Mouse (Mus musculus): ENCODE results near the gene Zp2. TPM values are rescaled to one million over a fixed set of nuclear protein-coding genes. Genes with fewer than 3 reads are reported as not detected.

Gene Zp2
- polyA plus RNA-seq, 1 experiment from 2014 or later = not detected

GRCm38 (mm10) chr7:120098403-120098802 is 46.7 kb downstream of the Zp2 start:
- no peak overlapping the region for H3K4me2 ChIP-seq
- WGBS = 23% methylated on average over 9 of the region's 9 CpGs
- no peaks in the 10 kb centered on the region for H3K36me3 ChIP-seq
- peaks cover 10% of the 10 kb centered on the region; the same call in 1 of the 2 replicates for H3K4me1 ChIP-seq (replicated peaks)
- H3K27me3 ChIP-seq (replicated peaks) = no peaks in the 10 kb centered on the region
- no peak overlapping the region for H3K27ac ChIP-seq (ENCODE audit: poor library complexity, severe bottlenecking)
- ATAC-seq (ENCODE audit: insufficient number of reproducible peaks, low FRiP score) = no peak
- no peaks in the 10 kb centered on the region for H3K9me3 ChIP-seq (replicated peaks)
- no peak overlapping the region for H3K9ac ChIP-seq
- no peak overlapping the region for H3K4me3 ChIP-seq

GRCm38 (mm10) chr7:120097845-120098244 is 47.2 kb downstream of the Zp2 start:
- Histone ChIP-seq H3K27me3 (replicated peaks) (no peaks in the 10 kb centered on the region), H3K9ac (no peak overlapping the region), H3K4me2 (no peak overlapping the region), H3K9me3 (replicated peaks) (no peaks in the 10 kb centered on the region), H3K36me3 (no peaks in the 10 kb centered on the region), H3K27ac (ENCODE audit: poor library complexity, severe bottlenecking) (no peak overlapping the region), H3K4me1 (replicated peaks) (peaks cover 6% of the 10 kb centered on the region; the same call in 1 of the 2 replicates), H3K4me3 (no peak overlapping the region)
- no peak; the same call in 1 of the 2 replicates for ATAC-seq (ENCODE audit: insufficient number of reproducible peaks, low FRiP score)
- 6% methylated on average over 7 of the region's 7 CpGs for whole genome bisulfite sequencing

GRCm38 (mm10) chr7:120095180-120095579 is 49.9 kb downstream of the Zp2 start, which contains the start of gene Dnah3:
Dnah3 (minus strand) TSS chr7:120095280.
- Histone ChIP-seq H3K27ac (ENCODE audit: poor library complexity, severe bottlenecking) (no peak within 1 kb of the TSS), H3K9me3 (replicated peaks) (no peaks in the 10 kb centered on the region), H3K27me3 (replicated peaks) (no peaks in the 10 kb centered on the region), H3K9ac (no peak within 1 kb of the TSS), H3K4me1 (replicated peaks) (peaks cover 3% of the 10 kb centered on the region; the same call in 1 of the 2 replicates), H3K4me3 (no peak within 1 kb of the TSS), H3K4me2 (no peak within 1 kb of the TSS), H3K36me3 (no peaks in the 10 kb centered on the region)
- ATAC-seq (ENCODE audit: insufficient number of reproducible peaks, low FRiP score) = no peak
- 74% methylated on average over 6 of the region's 6 CpGs for WGBS

- H3K9ac ChIP-seq = no peak overlapping the region
- peaks cover 3% of the 10 kb centered on the region; the same call in 1 of the 2 replicates for H3K4me1 ChIP-seq (replicated peaks)
- ATAC-seq (ENCODE audit: insufficient number of reproducible peaks, low FRiP score) = no peak
- H3K27ac ChIP-seq (ENCODE audit: poor library complexity, severe bottlenecking) = no peak overlapping the region
- no peak overlapping the region for H3K4me2 ChIP-seq
- 43% methylated on average over 3 of the region's 3 CpGs for WGBS
- H3K27me3 ChIP-seq (replicated peaks) = no peaks in the 10 kb centered on the region
- no peak overlapping the region for H3K4me3 ChIP-seq
- no peaks in the 10 kb centered on the region for H3K36me3 ChIP-seq
- H3K9me3 ChIP-seq (replicated peaks) = no peaks in the 10 kb centered on the region
These were observed 50.9 kb downstream of the Zp2 start for GRCm38 (mm10) chr7:120094216-120094615.

- Histone ChIP-seq H3K27ac (ENCODE audit: poor library complexity, severe bottlenecking) (no peak overlapping the region), H3K4me2 (no peak overlapping the region), H3K27me3 (replicated peaks) (no peaks in the 10 kb centered on the region), H3K4me3 (no peak overlapping the region), H3K9ac (no peak overlapping the region), H3K36me3 (no peaks in the 10 kb centered on the region), H3K4me1 (replicated peaks) (peaks cover 3% of the 10 kb centered on the region; the same call in 1 of the 2 replicates), H3K9me3 (replicated peaks) (no peaks in the 10 kb centered on the region)
- WGBS = 42% methylated on average over 5 of the region's 5 CpGs
- ATAC-seq (ENCODE audit: insufficient number of reproducible peaks, low FRiP score) = no peak
These were observed 52.1 kb downstream of the Zp2 start for GRCm38 (mm10) chr7:120093033-120093432.

DNA sequence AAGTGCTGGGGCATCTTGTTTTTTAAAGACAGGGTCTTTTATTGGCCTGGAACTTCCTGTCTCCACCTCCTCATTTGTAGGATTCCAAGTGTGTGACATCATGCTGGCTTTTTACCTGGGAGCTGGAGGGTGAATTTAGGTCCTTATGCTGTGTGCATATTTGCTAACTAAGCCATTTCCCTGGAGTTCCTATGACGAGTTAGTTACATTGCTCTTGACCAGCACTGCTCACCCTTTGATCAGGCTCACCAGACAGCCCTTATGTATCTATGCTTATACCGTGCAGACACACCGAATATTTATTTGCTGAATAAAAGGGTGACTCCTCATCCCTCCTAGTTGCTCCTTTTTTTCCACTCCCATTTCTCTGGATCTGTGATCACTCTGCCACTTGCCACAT is 64.9 kb downstream of the Zp2 start:
- 64% methylated on average over 3 of the region's 3 CpGs for WGBS
- no peak overlapping the region for H3K4me3 ChIP-seq
- no peaks in the 10 kb centered on the region for H3K4me1 ChIP-seq (replicated peaks)
- no peaks in the 10 kb centered on the region for H3K9me3 ChIP-seq (replicated peaks)
- no peak overlapping the region for H3K4me2 ChIP-seq
- no peaks in the 10 kb centered on the region for H3K36me3 ChIP-seq
- H3K27ac ChIP-seq (ENCODE audit: poor library complexity, severe bottlenecking) = no peak overlapping the region
- no peak overlapping the region for H3K9ac ChIP-seq
- H3K27me3 ChIP-seq (replicated peaks) = no peaks in the 10 kb centered on the region
- ATAC-seq (ENCODE audit: insufficient number of reproducible peaks, low FRiP score) = no peak

Other genes with a start within 250 kb of the Zp2 start
- 9.2 and 9.8 TPM in 2 replicates for gene Lyrm1, start 249.4 kb downstream of the Zp2 start, polyA plus RNA-seq (2016; fragmentation: Nextera tagmentation; extraction: Ambion mirVana)
- gene Dcun1d3, start 249.0 kb downstream of the Zp2 start, polyA plus RNA-seq (2016; fragmentation: Nextera tagmentation; extraction: Ambion mirVana) = 9.9 and 12.9 TPM in 2 replicates
- gene Dnah3, start 50.0 kb downstream of the Zp2 start, polyA plus RNA-seq (2016; fragmentation: Nextera tagmentation; extraction: Ambion mirVana) = not detected in 2 replicates
- 22.3 and 22.6 TPM in 2 replicates for gene Tmem159, start 42.9 kb downstream of the Zp2 start, polyA plus RNA-seq (2016; fragmentation: Nextera tagmentation; extraction: Ambion mirVana)
- 0.05 TPM in 1 of 2 replicates, not detected in the other for gene Anks4b, start 28.6 kb upstream of the Zp2 start, polyA plus RNA-seq (2016; fragmentation: Nextera tagmentation; extraction: Ambion mirVana)
- gene Crym, start 56.8 kb upstream of the Zp2 start, polyA plus RNA-seq (2016; fragmentation: Nextera tagmentation; extraction: Ambion mirVana) = 0.40 and 0.93 TPM in 2 replicates
- gene Abca14, start 58.7 kb upstream of the Zp2 start, polyA plus RNA-seq (2016; fragmentation: Nextera tagmentation; extraction: Ambion mirVana) = not detected in 2 replicates
- not detected in 2 replicates for gene Abca15, start 183.4 kb upstream of the Zp2 start, polyA plus RNA-seq (2016; fragmentation: Nextera tagmentation; extraction: Ambion mirVana)

All from heart, embryonic 12.5 days (tissue).